Mouse (Mus musculus) embryonic fibroblast, embryonic 13.5 days (primary cell): ENCODE data around the gene Cers1.

Experiments used
- CTCF ChIP-seq: IDR thresholded peaks from 2 replicates; pipeline ENCODE4 v1.5.1; 2011; ENCODE audit warnings: mild to moderate bottlenecking, control low read depth, low read length, moderate library complexity, borderline replicate concordance; ENCODE audit not compliant: insufficient read depth
- POLR2A ChIP-seq: IDR thresholded peaks from 2 replicates; pipeline ENCODE4 v1.6.1; 2011; ENCODE audit warnings: low read depth, mild to moderate bottlenecking, control low read depth, low read length, moderate library complexity

- TF ChIP-seq POLR2A (no peak), CTCF (no peak)
These were observed 58.1 kb downstream of the Cers1 start, which contains the start of gene Comp for GRCm38 (mm10) chr8:70373397-70374317.
